Mouse (Mus musculus): ENCODE results near the gene Olfr768. TPM values are rescaled to one million over a fixed set of nuclear protein-coding genes. Genes with fewer than 3 reads are reported as not detected.

Gene Olfr768
- polyA plus RNA-seq, 1 experiment from 2014 or later = not detected

Other genes starting within 250 kb of the Olfr768 start
- 8.2 and 8.6 TPM in 2 replicates for gene Gdf11, start 207.7 kb downstream of the Olfr768 start, polyA plus RNA-seq (2014; fragmentation: Nextera tagmentation; extraction: Ambion mirVana)
- 146 and 210 TPM in 2 replicates for gene Cd63, start 198.4 kb downstream of the Olfr768 start, polyA plus RNA-seq (2014; fragmentation: Nextera tagmentation; extraction: Ambion mirVana)
- 18.4 and 19.7 TPM in 2 replicates for gene Rdh5, start 176.5 kb downstream of the Olfr768 start, polyA plus RNA-seq (2014; fragmentation: Nextera tagmentation; extraction: Ambion mirVana)
- 258 and 280 TPM in 2 replicates for gene Bloc1s1, start 175.3 kb downstream of the Olfr768 start, polyA plus RNA-seq (2014; fragmentation: Nextera tagmentation; extraction: Ambion mirVana)
- 3.3 and 10.3 TPM in 2 replicates for gene Itga7, start 165.6 kb downstream of the Olfr768 start, polyA plus RNA-seq (2014; fragmentation: Nextera tagmentation; extraction: Ambion mirVana)
- not detected in 2 replicates for gene Mettl7b, start 138.4 kb downstream of the Olfr768 start, polyA plus RNA-seq (2014; fragmentation: Nextera tagmentation; extraction: Ambion mirVana)
- gene Olfr9, start 109.9 kb downstream of the Olfr768 start, polyA plus RNA-seq (2014; fragmentation: Nextera tagmentation; extraction: Ambion mirVana) = not detected in 2 replicates
- gene Olfr763, start 88.6 kb downstream of the Olfr768 start, polyA plus RNA-seq (2014; fragmentation: Nextera tagmentation; extraction: Ambion mirVana) = not detected in 2 replicates
- gene Olfr764-ps1, start 59.5 kb downstream of the Olfr768 start, polyA plus RNA-seq (2014; fragmentation: Nextera tagmentation; extraction: Ambion mirVana) = not detected in 2 replicates
- not detected in 2 replicates for gene Olfr765, start 49.4 kb downstream of the Olfr768 start, polyA plus RNA-seq (2014; fragmentation: Nextera tagmentation; extraction: Ambion mirVana)
- not detected in 2 replicates for gene Olfr766-ps1, start 30.4 kb downstream of the Olfr768 start, polyA plus RNA-seq (2014; fragmentation: Nextera tagmentation; extraction: Ambion mirVana)
- gene Olfr767, start 16.5 kb downstream of the Olfr768 start, polyA plus RNA-seq (2014; fragmentation: Nextera tagmentation; extraction: Ambion mirVana) = not detected in 2 replicates
- gene Olfr769, start 18.5 kb upstream of the Olfr768 start, polyA plus RNA-seq (2014; fragmentation: Nextera tagmentation; extraction: Ambion mirVana) = not detected in 2 replicates
- gene Olfr770, start 39.6 kb upstream of the Olfr768 start, polyA plus RNA-seq (2014; fragmentation: Nextera tagmentation; extraction: Ambion mirVana) = not detected in 2 replicates
- not detected in 2 replicates for gene Olfr771, start 65.4 kb upstream of the Olfr768 start, polyA plus RNA-seq (2014; fragmentation: Nextera tagmentation; extraction: Ambion mirVana)
- not detected in 2 replicates for gene Olfr772, start 78.5 kb upstream of the Olfr768 start, polyA plus RNA-seq (2014; fragmentation: Nextera tagmentation; extraction: Ambion mirVana)
- not detected in 2 replicates for gene Olfr773, start 88.0 kb upstream of the Olfr768 start, polyA plus RNA-seq (2014; fragmentation: Nextera tagmentation; extraction: Ambion mirVana)
- gene Olfr774, start 136.8 kb upstream of the Olfr768 start, polyA plus RNA-seq (2014; fragmentation: Nextera tagmentation; extraction: Ambion mirVana) = not detected in 2 replicates
- not detected in 2 replicates for gene Olfr775, start 149.0 kb upstream of the Olfr768 start, polyA plus RNA-seq (2014; fragmentation: Nextera tagmentation; extraction: Ambion mirVana)
- not detected in 2 replicates for gene Olfr776, start 159.8 kb upstream of the Olfr768 start, polyA plus RNA-seq (2014; fragmentation: Nextera tagmentation; extraction: Ambion mirVana)
- not detected in 2 replicates for gene Olfr777, start 172.1 kb upstream of the Olfr768 start, polyA plus RNA-seq (2014; fragmentation: Nextera tagmentation; extraction: Ambion mirVana)
- gene Olfr780, start 218.7 kb upstream of the Olfr768 start, polyA plus RNA-seq (2014; fragmentation: Nextera tagmentation; extraction: Ambion mirVana) = not detected in 2 replicates
- not detected in 2 replicates for gene Olfr781, start 229.5 kb upstream of the Olfr768 start, polyA plus RNA-seq (2014; fragmentation: Nextera tagmentation; extraction: Ambion mirVana)
- gene Olfr782, start 249.5 kb upstream of the Olfr768 start, polyA plus RNA-seq (2014; fragmentation: Nextera tagmentation; extraction: Ambion mirVana) = not detected in 2 replicates